Mouse (Mus musculus): ENCODE measurements around the gene Pigo.

The Pigo gene

GRCm38 (mm10) chr4:43025084-43025960 lies at the start of gene Pigo:
TSS of gene Pigo (minus strand) at chr4:43025819.
- peak; percentile 97 for DNase-seq (ENCODE audit: low read depth, low spot score)

GRCm38 (mm10) chr4:43074923-43075322 lies 49.3 kb upstream of the Pigo start:
- DNase-seq (ENCODE audit: low read depth, low spot score), result no peak

GRCm38 (mm10) chr4:43065471-43065870 lies 39.9 kb upstream of the Pigo start:
- no peak for DNase-seq (ENCODE audit: low read depth, low spot score)

GRCm38 (mm10) chr4:43060286-43060685 lies 34.7 kb upstream of the Pigo start:
- no peak for DNase-seq (ENCODE audit: low read depth, low spot score)

- DNase-seq (ENCODE audit: low read depth, low spot score), result no peak
Measured at GRCm38 (mm10) chr4:43059697-43060096, 34.1 kb upstream of the Pigo start.

- peak; percentile 97 for DNase-seq (ENCODE audit: low read depth, low spot score)
Measured at GRCm38 (mm10) chr4:43058753-43059654, 33.4 kb upstream of the Pigo start, which contains the start of gene Unc13b. TSS of gene Unc13b (plus strand) at chr4:43058953.

- DNase-seq (ENCODE audit: low read depth, low spot score), result no peak
Measured at GRCm38 (mm10) chr4:43058392-43058752, 32.8 kb upstream of the Pigo start.

- DNase-seq (ENCODE audit: low read depth, low spot score), result no peak
Measured at GRCm38 (mm10) chr4:43057654-43058053, 32.0 kb upstream of the Pigo start.

- peak; percentile 89 for DNase-seq (ENCODE audit: low read depth, low spot score)
Measured at GRCm38 (mm10) chr4:43052627-43053026, 27.0 kb upstream of the Pigo start.

- DNase-seq (ENCODE audit: low read depth, low spot score), result peak; percentile 89
Measured at GRCm38 (mm10) chr4:43047231-43047630, 21.6 kb upstream of the Pigo start.

- no peak for DNase-seq (ENCODE audit: low read depth, low spot score)
Measured at GRCm38 (mm10) chr4:43046607-43047006, 21.0 kb upstream of the Pigo start.

GRCm38 (mm10) chr4:43045659-43046302 lies 20.2 kb upstream of the Pigo start, which contains the start of gene Fam214b:
TSS of gene Fam214b (minus strand) at chr4:43046220.
- DNase-seq (ENCODE audit: low read depth, low spot score), result peak; percentile 99

- no peak for DNase-seq (ENCODE audit: low read depth, low spot score)
Measured at GRCm38 (mm10) chr4:43045285-43045658, 19.7 kb upstream of the Pigo start.

- DNase-seq (ENCODE audit: low read depth, low spot score), result no peak
Measured at GRCm38 (mm10) chr4:43044673-43045072, 19.1 kb upstream of the Pigo start.

GRCm38 (mm10) chr4:43043644-43044357 lies 18.2 kb upstream of the Pigo start:
- DNase-seq (ENCODE audit: low read depth, low spot score), result peak; percentile 95

- no peak for DNase-seq (ENCODE audit: low read depth, low spot score)
Measured at GRCm38 (mm10) chr4:43040881-43041547, 15.4 kb upstream of the Pigo start.

- peak; percentile 99 for DNase-seq (ENCODE audit: low read depth, low spot score)
Measured at GRCm38 (mm10) chr4:43040114-43040572, 14.5 kb upstream of the Pigo start.

- DNase-seq (ENCODE audit: low read depth, low spot score), result peak; percentile 18
Measured at GRCm38 (mm10) chr4:43039609-43040008, 14.0 kb upstream of the Pigo start.

- DNase-seq (ENCODE audit: low read depth, low spot score), result no peak
Measured at GRCm38 (mm10) chr4:43038567-43039495, 13.2 kb upstream of the Pigo start.
